Mouse (Mus musculus): ENCODE measurements at regions not wholly inside any gene's neighbourhood (a gene's known extent, or its start where the extent isn't known, plus 50 kb on each side); places are given as distances from the start of the nearest gene placed in this dataset.

DNA sequence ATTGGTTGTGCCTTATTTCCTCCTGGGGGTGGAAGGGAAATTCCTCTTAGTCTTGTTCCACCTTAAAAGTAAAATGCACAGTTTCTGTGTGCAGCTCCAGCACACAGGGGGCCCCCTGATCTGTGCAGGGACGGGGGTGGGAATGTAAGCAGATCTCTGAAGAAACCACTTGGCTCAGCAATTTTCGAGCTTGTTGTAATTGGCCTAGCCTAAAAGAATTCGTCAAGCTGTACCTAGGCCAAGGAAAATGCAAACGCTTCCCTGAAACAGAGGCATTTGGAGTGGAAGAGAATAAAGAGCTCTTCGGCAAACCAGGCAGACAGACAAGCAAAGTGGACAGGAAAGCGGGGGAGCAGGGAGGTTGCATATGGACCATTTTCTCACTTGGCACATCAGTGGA lies 308.5 kb upstream of the Ubash3b start:
- ATAC-seq (replicated peaks; ENCODE audit: low read depth, poor library complexity, severe bottlenecking) = no peak

DNA sequence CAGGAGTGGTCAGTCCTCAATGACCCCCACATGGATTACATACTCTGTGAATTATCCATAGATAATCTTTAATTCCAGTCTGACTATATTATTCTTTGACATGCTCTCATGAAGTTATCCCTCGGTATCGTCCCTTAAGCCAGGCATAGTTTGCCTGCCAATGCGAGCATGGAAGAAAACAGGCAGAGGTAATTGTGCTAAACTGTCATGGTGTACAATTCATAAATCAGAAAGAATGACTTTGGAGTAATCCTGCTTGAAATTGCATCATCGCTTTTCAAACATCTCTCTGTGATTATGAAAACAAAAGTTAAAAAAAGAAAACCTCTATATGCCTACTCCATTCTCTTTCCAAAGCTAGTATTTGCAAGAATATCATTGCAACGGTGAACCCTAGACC lies 307.9 kb upstream of the Ubash3b start:
- no peak for ATAC-seq (replicated peaks; ENCODE audit: low read depth, poor library complexity, severe bottlenecking)

GRCm38 (mm10) chr9:41464057-41464685 lies 302.7 kb upstream of the Ubash3b start:
- no peak for ATAC-seq (replicated peaks; ENCODE audit: low read depth, poor library complexity, severe bottlenecking)

DNA sequence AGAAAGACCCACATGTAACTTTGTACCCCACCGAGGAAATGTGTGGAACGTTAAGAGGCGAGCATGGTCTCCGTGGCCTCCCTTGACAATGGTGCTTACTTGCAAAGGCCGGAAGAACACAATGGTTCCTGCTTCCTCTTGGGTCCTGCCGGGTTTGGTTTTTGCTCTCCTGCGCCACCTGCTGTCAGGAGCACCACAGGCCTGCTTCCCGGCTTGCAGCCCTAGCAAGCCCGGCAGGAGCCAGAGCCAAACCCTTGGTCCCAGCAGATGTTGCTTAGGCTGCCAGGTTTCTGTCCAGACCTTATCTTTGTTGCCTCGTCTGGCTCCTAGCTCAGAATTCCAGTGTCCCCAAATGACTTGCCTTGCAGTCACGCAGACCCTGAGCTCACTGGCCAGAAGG lies 300.2 kb upstream of the Ubash3b start:
- peak; percentile 87 for ATAC-seq (replicated peaks; ENCODE audit: low read depth, poor library complexity, severe bottlenecking)

GRCm38 (mm10) chr9:41460709-41461108 lies 299.2 kb upstream of the Ubash3b start:
- no peak for ATAC-seq (replicated peaks; ENCODE audit: low read depth, poor library complexity, severe bottlenecking)

GRCm38 (mm10) chr9:41457003-41457402 lies 295.5 kb upstream of the Ubash3b start:
- no peak for ATAC-seq (replicated peaks; ENCODE audit: low read depth, poor library complexity, severe bottlenecking)

GRCm38 (mm10) chr9:41451738-41452137 lies 290.2 kb upstream of the Ubash3b start:
- no peak for ATAC-seq (replicated peaks; ENCODE audit: low read depth, poor library complexity, severe bottlenecking)

DNA sequence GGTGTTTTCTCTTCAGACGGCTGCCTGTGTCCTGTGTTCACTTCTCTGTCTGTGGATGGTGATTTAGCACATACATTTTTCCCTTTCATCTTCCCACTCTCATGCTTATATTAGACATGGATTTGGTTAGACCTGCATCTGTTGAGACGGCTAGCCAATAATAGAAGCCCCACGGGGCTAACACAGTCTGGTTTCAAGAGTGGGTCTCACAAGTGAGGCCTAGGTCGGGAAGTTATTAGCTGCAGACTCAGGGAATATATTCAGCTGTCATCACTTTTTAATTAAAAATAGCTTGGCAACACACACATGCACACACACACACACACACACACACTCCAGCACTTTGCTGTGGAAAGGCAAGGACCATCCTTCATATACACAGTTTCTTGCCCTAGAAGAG lies 287.7 kb upstream of the Ubash3b start:
- no peak for ATAC-seq (replicated peaks; ENCODE audit: low read depth, poor library complexity, severe bottlenecking)

GRCm38 (mm10) chr9:41447902-41448301 lies 286.4 kb upstream of the Ubash3b start:
- ATAC-seq (replicated peaks; ENCODE audit: low read depth, poor library complexity, severe bottlenecking) = no peak

- ATAC-seq (replicated peaks; ENCODE audit: low read depth, poor library complexity, severe bottlenecking) = no peak
Measured at GRCm38 (mm10) chr9:41447211-41447875, 285.8 kb upstream of the Ubash3b start.

- ATAC-seq (replicated peaks; ENCODE audit: low read depth, poor library complexity, severe bottlenecking) = no peak
Measured at GRCm38 (mm10) chr9:41446431-41447203, 285.1 kb upstream of the Ubash3b start.

DNA sequence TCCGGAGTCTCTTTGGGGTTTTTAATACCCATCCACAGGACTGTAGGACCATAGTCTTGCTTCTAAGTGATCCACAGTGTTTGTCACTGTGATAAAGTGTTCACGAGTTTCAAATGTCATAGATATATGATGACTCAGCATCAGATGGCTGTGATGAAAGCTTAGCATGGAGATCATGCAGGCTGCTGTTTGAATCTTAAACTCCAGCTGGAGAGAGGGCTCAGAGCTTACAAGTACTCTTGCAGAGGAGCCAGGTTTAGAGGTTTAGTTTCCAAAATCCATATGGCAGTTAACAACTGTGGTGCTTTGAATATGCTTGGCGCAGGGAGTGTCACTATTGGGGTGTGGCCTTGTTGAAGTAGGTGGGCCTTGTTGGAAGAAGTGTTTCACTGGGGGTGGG lies 280.9 kb upstream of the Ubash3b start:
- ATAC-seq (replicated peaks; ENCODE audit: low read depth, poor library complexity, severe bottlenecking) = no peak

DNA sequence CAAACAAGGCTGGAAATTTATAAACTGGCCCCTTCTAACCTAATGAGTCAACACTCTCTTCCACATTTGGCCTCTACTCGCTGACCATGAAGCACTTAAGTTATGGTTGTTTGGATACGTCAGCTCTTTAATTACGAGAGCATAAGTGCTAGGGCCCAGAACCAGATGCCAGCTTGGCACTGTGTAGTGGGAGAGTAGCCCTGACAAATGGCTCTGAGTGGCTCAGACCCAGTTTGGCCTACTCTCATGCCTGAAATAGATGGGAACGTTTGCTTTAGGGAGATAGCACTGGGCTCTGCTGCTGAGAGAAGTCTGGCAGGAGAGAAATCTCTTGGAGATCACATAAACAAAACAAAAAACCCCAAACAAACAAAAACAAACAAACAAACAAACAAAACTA lies 278.5 kb upstream of the Ubash3b start:
- no peak for ATAC-seq (replicated peaks; ENCODE audit: low read depth, poor library complexity, severe bottlenecking)

- no peak for ATAC-seq (replicated peaks; ENCODE audit: low read depth, poor library complexity, severe bottlenecking)
Measured at GRCm38 (mm10) chr9:41438141-41438540, 276.6 kb upstream of the Ubash3b start.

GRCm38 (mm10) chr9:41430391-41431343 lies 269.2 kb upstream of the Ubash3b start:
- ATAC-seq (replicated peaks; ENCODE audit: low read depth, poor library complexity, severe bottlenecking) = no peak

DNA sequence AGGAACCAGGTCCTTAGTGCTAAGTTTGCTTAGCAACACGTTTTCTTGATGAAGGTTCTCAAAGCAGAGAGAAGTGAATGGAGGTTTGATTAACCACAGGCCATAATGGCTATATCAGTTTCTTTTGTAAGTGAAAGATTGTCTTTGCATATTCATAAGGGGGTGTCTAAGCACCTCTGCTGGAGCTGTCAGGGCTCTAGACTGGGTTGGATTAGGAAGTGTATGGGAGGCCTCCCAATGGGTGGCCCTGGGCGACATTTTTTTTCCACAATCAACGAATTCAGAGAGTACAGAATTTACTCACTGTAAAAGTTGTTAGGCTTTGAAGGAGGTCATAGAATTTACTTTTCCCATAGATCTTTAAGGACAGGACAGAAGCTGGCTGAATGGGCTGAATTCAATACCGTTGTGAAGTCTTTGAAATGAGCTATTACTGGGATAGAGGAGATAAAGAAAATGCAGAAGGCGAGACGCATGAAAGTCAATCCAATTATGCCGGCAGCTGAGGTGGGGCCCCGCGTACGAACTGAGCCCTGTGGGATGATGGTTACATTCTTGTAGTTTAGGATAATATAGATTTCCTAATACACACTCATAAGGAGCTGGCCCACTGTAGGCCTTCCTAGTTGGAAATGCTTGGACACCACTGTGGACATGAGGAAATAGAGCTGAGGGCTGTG lies 268.4 kb upstream of the Ubash3b start:
- ATAC-seq (replicated peaks; ENCODE audit: low read depth, poor library complexity, severe bottlenecking) = no peak

DNA sequence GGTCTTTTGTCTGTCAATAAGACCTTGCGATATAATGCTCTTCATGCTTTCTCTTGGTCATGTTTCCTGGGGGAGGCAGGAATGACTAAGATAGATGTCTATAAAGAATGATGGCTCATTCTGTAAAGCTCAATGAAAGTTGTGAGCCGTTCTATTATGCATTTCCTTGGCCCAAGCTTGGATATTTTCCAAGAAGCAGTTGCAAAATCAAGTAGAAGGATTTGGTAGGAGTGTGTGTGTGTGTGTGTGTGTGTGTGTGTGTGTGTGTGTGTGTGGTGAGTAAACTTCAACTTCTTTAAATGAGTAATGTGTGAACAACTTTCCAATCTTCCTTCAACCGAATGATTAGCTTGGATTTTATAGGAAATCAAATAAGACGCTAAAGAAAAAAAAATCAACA lies 267.7 kb upstream of the Ubash3b start:
- no peak for ATAC-seq (replicated peaks; ENCODE audit: low read depth, poor library complexity, severe bottlenecking)

GRCm38 (mm10) chr9:41426698-41427097 lies 265.2 kb upstream of the Ubash3b start:
- no peak for ATAC-seq (replicated peaks; ENCODE audit: low read depth, poor library complexity, severe bottlenecking)

GRCm38 (mm10) chr9:41425225-41425624 lies 263.7 kb upstream of the Ubash3b start:
- no peak for ATAC-seq (replicated peaks; ENCODE audit: low read depth, poor library complexity, severe bottlenecking)

DNA sequence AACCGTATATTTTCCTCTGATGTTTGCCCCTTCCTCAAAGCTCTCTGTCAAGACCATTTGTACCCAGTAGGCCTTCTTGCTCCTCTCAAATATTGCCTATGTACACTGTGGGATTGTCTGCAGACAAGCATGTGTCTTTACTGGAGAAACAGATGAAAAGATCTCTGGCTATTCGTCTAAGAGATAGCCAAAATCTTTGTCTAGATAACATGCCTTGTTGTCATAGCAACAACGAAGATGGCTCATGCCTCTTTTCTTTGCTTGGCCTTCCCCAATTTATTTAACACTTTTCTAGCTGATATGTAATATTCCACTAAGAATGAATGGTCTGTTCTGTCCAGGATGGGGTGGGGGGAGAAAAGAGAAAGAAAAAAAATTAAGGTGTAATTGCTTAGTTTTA lies 252.3 kb upstream of the Ubash3b start:
- ATAC-seq (replicated peaks; ENCODE audit: low read depth, poor library complexity, severe bottlenecking) = no peak

Measured in common myeloid progenitor, adult 5-6 weeks (primary cell).